In genomic region chr11:84168701-84169288, GRCm38 (mm10) we compare ENCODE assay signal across 8 mouse cellular contexts. TPM values are rescaled to one million over a fixed set of nuclear protein-coding genes. Genes with fewer than 3 reads are reported as not detected.
DNase-seq lines count a peak whose midpoint lies in the region; ATAC-seq lines count a peak whose summit lies in the region.

No protein-coding gene starts in this region.

- intact Hi-C loops in gastrocnemius, postnatal 14 days (cut with DNase I; ENCODE audit: low total_unique reads), result no loop called here

- no peak overlapping the region for H3K4me2 ChIP-seq in liver, embryonic 15.5 days

- H3K9me3 ChIP-seq in liver, embryonic 15.5 days (replicated peaks), result no peaks in the 10 kb centered on the region
- no peaks in the 10 kb centered on the region for H3K9me3 ChIP-seq in limb, embryonic 10.5 days (replicated peaks)

- peaks cover 8% of the 10 kb centered on the region for H3K4me1 ChIP-seq in liver, embryonic 15.5 days (replicated peaks)
- peaks cover 3% of the 10 kb centered on the region; the same call in 1 of the 2 replicates for H3K4me1 ChIP-seq in limb, embryonic 10.5 days

- H3K27me3 ChIP-seq in liver, embryonic 15.5 days, result no peaks in the 10 kb centered on the region
- H3K27me3 ChIP-seq in limb, embryonic 10.5 days (ENCODE audit: low read depth, poor library complexity, severe bottlenecking), result no peaks in the 10 kb centered on the region

- no peaks in the 10 kb centered on the region for H3K36me3 ChIP-seq in liver, embryonic 15.5 days (replicated peaks)
- H3K36me3 ChIP-seq in limb, embryonic 10.5 days, result no peaks in the 10 kb centered on the region

- no peak overlapping the region for H3K4me3 ChIP-seq in liver, embryonic 15.5 days (replicated peaks)
- H3K4me3 ChIP-seq in limb, embryonic 10.5 days, result no peak overlapping the region

- WGBS in liver, embryonic 15.5 days (ENCODE audit: insufficient replicate concordance), result 16% methylated on average over 7 of the region's 7 CpGs
- WGBS in limb, embryonic 10.5 days, result 42% methylated on average over 7 of the region's 7 CpGs

- no peak overlapping the region for H3K9ac ChIP-seq in liver, embryonic 15.5 days

- H3K27ac ChIP-seq in liver, embryonic 15.5 days (replicated peaks), result no peak overlapping the region
- H3K27ac ChIP-seq in limb, embryonic 10.5 days, result no peak overlapping the region

- peak; percentile 64 for DNase-seq in layer of hippocampus, adult 11-12 months (ENCODE audit: low spot score)
- DNase-seq in layer of hippocampus, adult 9-10 months (ENCODE audit: low spot score), result no peak
- DNase-seq in adrenal gland, postnatal 10 days, result peak; percentile 64
- peak; percentile 7 for DNase-seq in gastrocnemius, postnatal 14 days
- DNase-seq in kidney, postnatal 10 days, result peak; percentile 52
- peak; percentile 60 for DNase-seq in retina, postnatal 1 day
- no peak for DNase-seq in limb, embryonic 10.5 days (ENCODE audit: low spot score)

- peak; percentile 49 for ATAC-seq in liver, embryonic 15.5 days (ENCODE audit: insufficient read depth)

RNA-seq across cellular contexts. Expression of gene Gm11437, which starts 1.5 kb away (rescaled TPM):
- not detected for total RNA-seq in adrenal gland, postnatal 10 days (2021)
- total RNA-seq in gastrocnemius, postnatal 14 days (2021), result not detected
- polyA plus RNA-seq in liver, embryonic 15.5 days (2015; fragmentation: Nextera tagmentation; extraction: Ambion mirVana), result not detected in 2 replicates
- polyA plus RNA-seq in limb, embryonic 10.5 days (2016; fragmentation: Nextera tagmentation; extraction: Ambion mirVana), result not detected in 2 replicates

RNA-seq across cellular contexts. Expression of gene Acaca, which starts 39.3 kb away (rescaled TPM):
- total RNA-seq in adrenal gland, postnatal 10 days (2021), result 10 to 100 TPM; 67.7 to 78.5 TPM
- 10 to 100 TPM in 1 of 2 experiments, 1 to 10 TPM in 1; 8.9 to 12.2 TPM for total RNA-seq in gastrocnemius, postnatal 14 days (2021)
- polyA plus RNA-seq in liver, embryonic 15.5 days (2015; fragmentation: Nextera tagmentation; extraction: Ambion mirVana), result 5.4 and 5.5 TPM in 2 replicates
- polyA plus RNA-seq in limb, embryonic 10.5 days (2016; fragmentation: Nextera tagmentation; extraction: Ambion mirVana), result 21.3 and 22.8 TPM in 2 replicates

RNA-seq across cellular contexts. Expression of gene Tada2a, which starts 39.4 kb away (rescaled TPM):
- total RNA-seq in adrenal gland, postnatal 10 days (2021), result 10 to 100 TPM; 12.3 to 15.1 TPM
- 10 to 100 TPM in 1 of 2 experiments, 1 to 10 TPM in 1; 8.4 to 11.2 TPM for total RNA-seq in gastrocnemius, postnatal 14 days (2021)
- 6.9 and 8.1 TPM in 2 replicates for polyA plus RNA-seq in liver, embryonic 15.5 days (2015; fragmentation: Nextera tagmentation; extraction: Ambion mirVana)
- polyA plus RNA-seq in limb, embryonic 10.5 days (2016; fragmentation: Nextera tagmentation; extraction: Ambion mirVana), result 39.5 and 43.9 TPM in 2 replicates

Comparison
In these comparisons a context has a peak if more than half of its experiments do, and no peak if none do; other contexts are left out.
1. DNase-seq: peak in layer of hippocampus, adult 11-12 months (single experiment), adrenal gland, postnatal 10 days (single experiment), gastrocnemius, postnatal 14 days (single experiment), kidney, postnatal 10 days (single experiment) and retina, postnatal 1 day (single experiment); none in layer of hippocampus, adult 9-10 months (single experiment) and limb, embryonic 10.5 days (single experiment).
2. RNA of gene Acaca, which starts 39.3 kb away (total RNA-seq): 67.7 to 78.5 TPM in adrenal gland, postnatal 10 days; 8.9 to 12.2 TPM in gastrocnemius, postnatal 14 days; every median in the first group is over 4 times any median in the second.